Mouse (Mus musculus): ENCODE measurements around the gene Crocc2. TPM values are rescaled to one million over a fixed set of nuclear protein-coding genes. Genes with fewer than 3 reads are reported as not detected.

The Crocc2 gene
- polyA plus RNA-seq, 1 experiment from 2014 or later, result 0.45 TPM

- no peaks in the 10 kb centered on the region for H3K36me3 ChIP-seq
- no peak overlapping the region for H3K9ac ChIP-seq
- H3K4me2 ChIP-seq (replicated peaks), result no peak overlapping the region
- no peak overlapping the region for H3K4me3 ChIP-seq
- no peak for ATAC-seq (ENCODE audit: low FRiP score)
- no peak overlapping the region for H3K27ac ChIP-seq
- WGBS, result 92% methylated on average over 1 of the region's 1 CpGs
- H3K9me3 ChIP-seq (replicated peaks), result no peaks in the 10 kb centered on the region
- no peaks in the 10 kb centered on the region for H3K4me1 ChIP-seq
- no peaks in the 10 kb centered on the region for H3K27me3 ChIP-seq
Observed at GRCm38 (mm10) chr1:93142871-93143270, 25.7 kb upstream of the Crocc2 start.

DNA sequence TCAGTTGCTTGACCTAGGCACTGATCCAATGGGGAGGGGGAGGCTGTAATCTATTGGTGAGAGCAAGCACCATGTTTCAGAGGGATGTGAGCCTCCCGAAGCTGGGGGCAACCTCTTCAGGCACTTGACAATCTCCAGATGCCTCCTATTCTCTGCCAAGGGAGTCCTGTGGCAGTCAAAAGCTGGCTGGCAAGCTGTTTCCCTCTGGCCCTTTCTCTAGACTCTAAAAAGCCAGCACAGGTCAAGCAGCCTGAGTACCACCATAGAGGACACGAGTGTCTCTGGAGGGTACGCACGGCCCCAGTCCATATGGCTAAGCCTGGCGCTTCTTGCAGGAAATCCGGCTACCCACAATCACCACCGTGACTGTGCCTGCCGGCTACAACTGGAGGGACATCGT is 24.3 kb upstream of the Crocc2 start:
- Histone ChIP-seq H3K4me3 (no peak overlapping the region), H3K27ac (no peak overlapping the region), H3K4me1 (no peaks in the 10 kb centered on the region), H3K4me2 (replicated peaks) (no peak overlapping the region), H3K9me3 (replicated peaks) (no peaks in the 10 kb centered on the region), H3K27me3 (no peaks in the 10 kb centered on the region), H3K9ac (no peak overlapping the region), H3K36me3 (no peaks in the 10 kb centered on the region)
- 80% methylated on average over 9 of the region's 9 CpGs for WGBS
- no peak for ATAC-seq (ENCODE audit: low FRiP score)

GRCm38 (mm10) chr1:93150907-93151661 is 17.4 kb upstream of the Crocc2 start:
- no peaks in the 10 kb centered on the region for H3K4me1 ChIP-seq
- H3K9ac ChIP-seq, result no peak overlapping the region
- no peak for ATAC-seq (ENCODE audit: low FRiP score)
- H3K4me2 ChIP-seq (replicated peaks), result no peak overlapping the region
- H3K4me3 ChIP-seq, result no peak overlapping the region
- H3K9me3 ChIP-seq (replicated peaks), result no peaks in the 10 kb centered on the region
- no peaks in the 10 kb centered on the region for H3K36me3 ChIP-seq
- H3K27ac ChIP-seq, result no peak overlapping the region
- no peaks in the 10 kb centered on the region for H3K27me3 ChIP-seq
- 74% methylated on average over 2 of the region's 2 CpGs for WGBS

- Histone ChIP-seq H3K27me3 (no peaks in the 10 kb centered on the region), H3K4me2 (replicated peaks) (no peak overlapping the region), H3K4me1 (no peaks in the 10 kb centered on the region), H3K36me3 (no peaks in the 10 kb centered on the region), H3K4me3 (no peak overlapping the region), H3K9ac (no peak overlapping the region), H3K9me3 (replicated peaks) (no peaks in the 10 kb centered on the region), H3K27ac (no peak overlapping the region)
- WGBS, result 76% methylated on average over 4 of the region's 4 CpGs
- ATAC-seq (ENCODE audit: low FRiP score), result no peak
Observed at GRCm38 (mm10) chr1:93157566-93157965, 11.0 kb upstream of the Crocc2 start.

DNA sequence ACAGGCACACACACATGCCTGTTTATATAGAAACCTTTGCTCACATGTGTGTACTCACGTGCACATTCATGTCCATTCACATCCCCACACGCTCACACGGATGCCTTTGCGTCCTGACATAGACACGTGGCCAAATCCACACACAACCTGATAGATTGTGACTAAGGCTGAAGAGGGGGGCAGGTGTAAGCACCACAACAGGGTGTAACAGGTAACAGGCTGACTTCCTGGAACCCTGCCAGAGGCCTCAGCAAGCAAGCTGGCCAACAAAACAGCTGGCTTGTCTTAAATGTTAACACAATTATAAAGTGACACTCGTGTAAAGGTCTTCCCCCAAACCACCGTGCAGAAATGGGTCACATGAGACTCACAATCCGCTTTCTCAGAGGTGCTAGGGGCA is 9.6 kb upstream of the Crocc2 start:
- no peak for ATAC-seq (ENCODE audit: low FRiP score)
- Histone ChIP-seq H3K27ac (no peak overlapping the region), H3K36me3 (no peaks in the 10 kb centered on the region), H3K4me3 (no peak overlapping the region), H3K4me2 (replicated peaks) (no peak overlapping the region), H3K9ac (no peak overlapping the region), H3K9me3 (replicated peaks) (no peaks in the 10 kb centered on the region), H3K27me3 (no peaks in the 10 kb centered on the region), H3K4me1 (no peaks in the 10 kb centered on the region)
- WGBS, result 94% methylated on average over 8 of the region's 8 CpGs

- Histone ChIP-seq H3K27me3 (no peaks in the 10 kb centered on the region), H3K36me3 (no peaks in the 10 kb centered on the region), H3K4me3 (no peak overlapping the region), H3K9ac (no peak overlapping the region), H3K27ac (no peak overlapping the region), H3K9me3 (replicated peaks) (no peaks in the 10 kb centered on the region), H3K4me1 (no peaks in the 10 kb centered on the region), H3K4me2 (replicated peaks) (no peak overlapping the region)
- WGBS, result 89% methylated on average over 21 of the region's 21 CpGs
- no peak for ATAC-seq (ENCODE audit: low FRiP score)
Observed at GRCm38 (mm10) chr1:93159566-93160500, 8.7 kb upstream of the Crocc2 start.

DNA sequence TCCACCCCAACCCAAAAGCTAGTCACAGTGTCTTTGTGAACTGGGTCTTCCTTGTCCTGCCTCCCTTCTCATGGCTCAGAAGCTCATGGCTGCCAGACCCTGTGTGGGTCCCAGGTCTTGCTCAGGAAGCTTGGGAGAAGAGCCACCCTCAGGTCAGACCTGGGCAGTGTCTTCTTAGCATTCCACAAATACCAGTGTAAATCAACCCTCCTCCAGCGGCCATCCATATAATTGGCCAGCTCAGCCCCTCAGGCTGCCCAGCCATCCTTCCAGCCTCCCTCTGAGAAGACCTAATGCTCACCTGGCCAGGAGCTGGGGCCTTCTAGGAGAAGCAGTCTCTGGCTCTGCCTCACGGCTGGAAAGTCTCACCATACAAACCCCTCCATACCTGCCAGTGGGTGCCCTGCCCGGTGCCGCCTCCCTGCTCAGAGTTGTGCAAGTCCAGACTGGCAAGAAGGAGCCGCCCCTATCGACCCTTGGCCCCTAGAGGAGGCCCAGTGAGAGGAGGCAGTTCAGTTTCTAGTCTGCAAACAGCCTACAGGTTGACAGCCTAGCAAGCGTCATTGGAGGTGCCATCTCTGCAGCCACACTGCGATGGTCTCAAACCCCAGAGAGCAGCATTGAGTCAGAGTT is 7.9 kb upstream of the Crocc2 start, which contains the start of gene 2310007B03Rik:
Gene 2310007B03Rik (minus strand): TSS at position 448 of the 633 bp plus-strand sequence.
- H3K27me3 ChIP-seq, result no peaks in the 10 kb centered on the region
- 70% methylated on average over 8 of the region's 8 CpGs for WGBS
- no peaks in the 10 kb centered on the region for H3K36me3 ChIP-seq
- no peaks in the 10 kb centered on the region for H3K4me1 ChIP-seq
- H3K4me2 ChIP-seq (replicated peaks), result no peak within 1 kb of the TSS
- H3K9me3 ChIP-seq (replicated peaks), result no peaks in the 10 kb centered on the region
- no peak within 1 kb of the TSS for H3K27ac ChIP-seq
- no peak for ATAC-seq (ENCODE audit: low FRiP score)
- no peak within 1 kb of the TSS for H3K9ac ChIP-seq
- H3K4me3 ChIP-seq, result no peak within 1 kb of the TSS

GRCm38 (mm10) chr1:93161350-93161749 is 7.2 kb upstream of the Crocc2 start:
- H3K4me2 ChIP-seq (replicated peaks), result no peak overlapping the region
- H3K36me3 ChIP-seq, result no peaks in the 10 kb centered on the region
- no peak overlapping the region for H3K9ac ChIP-seq
- no peaks in the 10 kb centered on the region for H3K27me3 ChIP-seq
- H3K9me3 ChIP-seq (replicated peaks), result no peaks in the 10 kb centered on the region
- 75% methylated on average over 8 of the region's 8 CpGs for WGBS
- no peak overlapping the region for H3K4me3 ChIP-seq
- no peak overlapping the region for H3K27ac ChIP-seq
- no peak for ATAC-seq (ENCODE audit: low FRiP score)
- no peaks in the 10 kb centered on the region for H3K4me1 ChIP-seq

- no peaks in the 10 kb centered on the region for H3K9me3 ChIP-seq (replicated peaks)
- H3K4me3 ChIP-seq, result no peak overlapping the region
- no peak for ATAC-seq (ENCODE audit: low FRiP score)
- 85% methylated on average over 10 of the region's 10 CpGs for WGBS
- no peaks in the 10 kb centered on the region for H3K27me3 ChIP-seq
- H3K4me1 ChIP-seq, result no peaks in the 10 kb centered on the region
- H3K4me2 ChIP-seq (replicated peaks), result no peak overlapping the region
- no peak overlapping the region for H3K27ac ChIP-seq
- no peak overlapping the region for H3K9ac ChIP-seq
- H3K36me3 ChIP-seq, result no peaks in the 10 kb centered on the region
Observed at GRCm38 (mm10) chr1:93161921-93162320, 6.6 kb upstream of the Crocc2 start.

GRCm38 (mm10) chr1:93162588-93162987 is 5.9 kb upstream of the Crocc2 start:
- Histone ChIP-seq H3K27me3 (no peaks in the 10 kb centered on the region), H3K4me3 (no peak overlapping the region), H3K27ac (no peak overlapping the region), H3K4me2 (replicated peaks) (no peak overlapping the region), H3K36me3 (no peaks in the 10 kb centered on the region), H3K4me1 (no peaks in the 10 kb centered on the region), H3K9ac (no peak overlapping the region), H3K9me3 (replicated peaks) (no peaks in the 10 kb centered on the region)
- WGBS, result 83% methylated on average over 7 of the region's 7 CpGs
- no peak for ATAC-seq (ENCODE audit: low FRiP score)

- Histone ChIP-seq H3K27me3 (0 out of 2 replicates have a peak, but pooled peaks cover 3% of the 10 kb centered on the region), H3K9ac (no peak overlapping the region), H3K27ac (no peak overlapping the region), H3K4me2 (replicated peaks) (no peak overlapping the region), H3K4me1 (peaks cover 10% of the 10 kb centered on the region; the same call in 1 of the 2 replicates), H3K4me3 (no peak overlapping the region), H3K36me3 (no peaks in the 10 kb centered on the region), H3K9me3 (replicated peaks) (no peaks in the 10 kb centered on the region)
- WGBS, result 87% methylated on average over 9 of the region's 9 CpGs
- no peak for ATAC-seq (ENCODE audit: low FRiP score)
Observed at GRCm38 (mm10) chr1:93165447-93165846, 3.1 kb upstream of the Crocc2 start.
